Mouse (Mus musculus) embryo, embryonic 11 days (tissue): Measurements from ENCODE around the gene Gm5155.
"Not testable (repeated sequence)": the region's sequence is repeated elsewhere in the genome, so short reads cannot be mapped to it uniquely, and the experiment has no call there.

Source experiments
- DNase-seq: peaks from one replicate; pipeline ENCODE4 v3.0.0-alpha.2; 2015

Gm5155 gene

GRCm38 (mm10) chr7:17871467-17871866 is at the start of gene Gm5155:
Gene Gm5155, plus strand, starts transcription at chr7:17871767.
- no peak for DNase-seq

GRCm38 (mm10) chr7:17870776-17871175 is 791 bp upstream of the Gm5155 start:
- DNase-seq: no peak

- not testable (repeated sequence) for DNase-seq
Measured at GRCm38 (mm10) chr7:17895341-17895740, 23.8 kb downstream of the Gm5155 start.

DNA sequence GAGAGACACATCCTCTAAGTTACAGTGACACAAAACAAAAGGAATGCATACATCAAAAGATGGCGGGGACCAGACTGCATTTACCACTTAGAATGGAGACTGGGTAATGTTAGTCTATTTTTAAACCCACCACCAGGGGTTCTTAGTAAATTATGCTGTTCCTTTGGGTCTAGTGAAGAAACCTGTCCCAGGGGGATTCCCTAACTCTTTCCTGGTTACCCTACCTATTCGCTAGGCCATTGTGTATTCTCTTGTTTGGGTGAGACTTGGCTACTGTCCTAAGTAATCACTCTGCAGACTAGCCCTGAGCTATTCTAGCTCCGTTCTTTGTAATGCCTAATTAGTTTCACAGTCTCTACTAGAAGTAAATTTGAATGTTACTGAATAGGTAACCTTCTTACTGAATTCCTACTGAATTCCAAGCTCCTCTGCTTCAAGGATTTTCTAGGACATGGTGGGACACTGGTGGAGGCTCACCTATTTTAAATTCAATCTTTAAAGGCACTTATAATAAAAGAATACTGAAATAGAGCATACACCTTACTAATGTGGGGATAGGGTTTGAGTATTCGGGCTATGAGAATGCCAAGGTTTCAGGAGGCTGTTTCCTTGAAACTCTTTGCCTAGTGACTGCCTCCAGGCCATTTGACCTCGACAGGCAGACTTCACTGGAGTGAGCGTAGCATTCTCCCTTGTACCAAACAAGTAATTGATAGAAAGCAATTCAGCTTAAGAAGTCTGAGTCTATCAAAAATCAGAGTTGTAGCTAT is 31.8 kb downstream of the Gm5155 start:
- DNase-seq: no peak
